Mouse (Mus musculus): ENCODE measurements around the gene Tymp.

Tymp gene

DNA sequence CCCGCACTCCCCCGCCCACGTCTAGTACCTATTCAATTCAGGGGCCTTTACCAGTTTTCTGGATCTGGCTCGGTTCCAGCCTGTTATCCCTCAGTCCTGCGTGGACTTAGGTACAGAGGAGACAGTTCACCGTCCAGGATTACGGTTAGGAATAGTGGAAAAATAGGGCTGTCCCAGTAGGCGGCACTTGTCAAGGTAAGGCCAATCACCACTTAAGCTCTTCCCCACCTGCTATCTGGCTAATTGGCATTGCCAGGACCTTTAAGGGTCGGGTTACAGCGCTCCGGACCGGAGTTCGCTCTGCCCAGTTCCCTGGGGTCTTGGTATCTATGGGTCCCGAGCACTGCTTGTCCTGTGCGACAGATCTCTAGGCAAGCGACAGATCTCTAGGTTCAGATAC lies at the start of gene Tymp:
Tymp (minus strand) TSS at position 83 of the 400 bp plus-strand sequence.
- DNase-seq (ENCODE audit: extremely low spot score, low read depth, low spot score): no peak

DNA sequence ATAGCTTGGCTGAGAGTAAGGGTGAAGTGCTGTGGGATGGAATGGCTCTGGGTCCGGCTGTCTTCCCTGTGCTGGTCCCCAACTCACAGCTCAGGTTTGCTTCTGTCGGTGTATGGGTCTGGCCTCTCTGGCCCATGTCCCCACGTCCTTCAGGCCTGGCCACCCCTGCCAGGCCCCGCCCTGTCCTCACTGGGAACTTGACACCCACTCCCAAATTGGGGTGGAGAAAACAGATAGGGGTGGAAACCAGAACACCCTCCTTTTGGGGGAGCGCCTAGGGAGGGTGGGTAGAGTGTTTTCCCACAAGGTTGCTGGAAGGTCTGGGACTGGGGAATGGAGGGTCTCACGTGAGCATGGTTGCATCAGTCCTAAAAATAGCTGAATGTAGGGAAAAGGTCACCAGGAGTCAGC lies 48.9 kb upstream of the Tymp start, which contains the start of gene Cpt1b:
Cpt1b (minus strand) TSS at position 153 of the 411 bp plus-strand sequence.
- DNase-seq (ENCODE audit: extremely low spot score, low read depth, low spot score): no peak

DNA sequence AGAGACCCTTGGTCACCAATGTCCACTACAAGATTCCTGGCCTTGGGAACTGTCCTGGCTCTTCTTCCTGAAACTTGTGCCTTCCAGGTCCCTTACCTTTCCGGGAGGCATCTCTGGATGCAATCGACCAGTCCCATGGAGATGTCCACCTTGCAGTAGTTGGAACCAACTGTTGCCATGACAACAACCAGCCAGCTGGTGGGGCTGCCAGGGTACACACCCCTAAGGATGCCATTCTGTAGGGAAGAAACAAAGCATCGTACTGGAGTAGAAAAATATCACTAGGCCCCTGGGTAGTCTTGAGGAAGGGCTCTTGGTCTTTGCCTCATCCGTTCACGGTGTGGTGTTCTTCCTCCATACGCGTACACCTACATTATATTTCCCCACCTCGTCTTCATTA lies 47.8 kb upstream of the Tymp start:
- no peak for DNase-seq (ENCODE audit: extremely low spot score, low read depth, low spot score)

DNA sequence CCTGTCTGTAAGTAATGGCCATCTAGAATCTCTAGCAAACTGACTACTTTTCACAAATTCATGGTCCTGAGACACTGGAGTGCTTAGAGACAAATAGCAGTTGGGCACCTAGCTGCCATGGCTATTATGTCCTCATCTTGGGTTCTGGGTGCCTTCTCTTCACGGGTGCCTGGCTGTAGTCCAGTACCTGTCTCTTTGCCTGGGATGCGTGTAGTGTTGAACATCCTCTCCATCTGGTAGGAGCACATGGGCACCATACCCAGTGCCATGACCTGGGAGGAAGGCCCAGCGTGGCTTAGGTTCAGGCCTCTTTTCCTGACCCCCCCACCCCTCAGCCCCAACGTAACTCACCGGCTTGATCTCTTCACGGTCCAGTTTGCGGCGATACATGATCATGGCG lies 45.1 kb upstream of the Tymp start:
- no peak for DNase-seq (ENCODE audit: extremely low spot score, low read depth, low spot score)

DNA sequence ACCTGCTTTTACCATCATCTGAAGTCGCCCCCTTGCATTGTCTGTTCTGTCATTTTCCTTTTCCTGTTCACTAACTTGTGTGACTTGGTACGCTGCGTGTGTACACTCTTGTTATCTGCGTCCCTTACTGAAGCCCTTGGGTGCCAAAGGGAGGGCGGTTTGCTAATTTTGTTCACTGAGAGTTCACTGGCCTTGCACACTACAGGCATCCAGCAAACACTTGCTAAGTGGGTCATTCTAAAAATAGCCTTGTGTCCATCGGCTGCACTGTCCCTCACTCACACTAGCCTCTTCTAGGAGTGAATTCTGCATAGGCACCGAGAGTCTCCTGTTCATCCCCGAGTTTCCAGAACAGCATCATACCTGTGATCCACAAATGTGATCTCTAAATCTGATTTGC lies 38.4 kb upstream of the Tymp start:
- DNase-seq (ENCODE audit: extremely low spot score, low read depth, low spot score): no peak

DNA sequence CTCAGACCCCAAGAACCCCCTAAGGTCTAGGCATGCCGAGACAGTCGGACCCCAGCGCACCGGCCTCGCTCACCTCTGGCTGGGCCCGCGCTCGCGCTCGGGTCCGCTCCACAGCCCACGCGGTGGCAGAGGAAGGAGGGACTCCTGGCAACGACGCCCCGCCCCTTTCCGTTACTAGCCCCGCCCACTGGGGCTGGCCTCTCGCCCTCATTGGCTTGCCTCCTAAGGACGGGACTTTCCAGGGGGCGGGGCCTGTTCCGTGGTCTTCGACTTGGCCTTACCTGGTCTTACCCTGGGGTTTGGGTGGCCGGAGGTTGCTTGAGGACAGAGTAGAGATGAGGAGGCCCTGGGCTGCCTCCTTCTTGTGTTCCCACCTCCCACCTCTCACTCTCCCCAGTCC lies 33.3 kb upstream of the Tymp start, which contains the start of gene Syce3:
Syce3 (minus strand) TSS at position 386 of the 400 bp plus-strand sequence.
- DNase-seq (ENCODE audit: extremely low spot score, low read depth, low spot score): no peak

DNA sequence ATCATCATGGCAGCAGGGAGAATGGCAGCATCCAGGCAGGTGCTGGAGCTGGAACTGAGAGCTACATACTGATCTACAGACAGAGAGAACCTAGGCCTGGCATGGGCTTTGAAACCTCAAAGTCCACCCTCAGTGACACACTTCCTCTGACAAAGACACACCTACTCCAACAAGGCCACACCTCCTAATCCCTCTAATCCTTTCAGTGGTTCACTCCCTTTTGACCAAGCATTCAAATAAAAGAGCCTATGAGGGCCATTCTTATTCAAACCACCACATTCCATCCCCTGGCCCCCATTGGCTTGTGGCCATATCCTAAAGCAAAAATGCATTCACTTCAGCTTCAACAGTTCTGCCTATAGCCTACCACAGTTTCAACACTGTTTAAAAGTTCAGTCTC lies 29.9 kb upstream of the Tymp start:
- no peak for DNase-seq (ENCODE audit: extremely low spot score, low read depth, low spot score)

DNA sequence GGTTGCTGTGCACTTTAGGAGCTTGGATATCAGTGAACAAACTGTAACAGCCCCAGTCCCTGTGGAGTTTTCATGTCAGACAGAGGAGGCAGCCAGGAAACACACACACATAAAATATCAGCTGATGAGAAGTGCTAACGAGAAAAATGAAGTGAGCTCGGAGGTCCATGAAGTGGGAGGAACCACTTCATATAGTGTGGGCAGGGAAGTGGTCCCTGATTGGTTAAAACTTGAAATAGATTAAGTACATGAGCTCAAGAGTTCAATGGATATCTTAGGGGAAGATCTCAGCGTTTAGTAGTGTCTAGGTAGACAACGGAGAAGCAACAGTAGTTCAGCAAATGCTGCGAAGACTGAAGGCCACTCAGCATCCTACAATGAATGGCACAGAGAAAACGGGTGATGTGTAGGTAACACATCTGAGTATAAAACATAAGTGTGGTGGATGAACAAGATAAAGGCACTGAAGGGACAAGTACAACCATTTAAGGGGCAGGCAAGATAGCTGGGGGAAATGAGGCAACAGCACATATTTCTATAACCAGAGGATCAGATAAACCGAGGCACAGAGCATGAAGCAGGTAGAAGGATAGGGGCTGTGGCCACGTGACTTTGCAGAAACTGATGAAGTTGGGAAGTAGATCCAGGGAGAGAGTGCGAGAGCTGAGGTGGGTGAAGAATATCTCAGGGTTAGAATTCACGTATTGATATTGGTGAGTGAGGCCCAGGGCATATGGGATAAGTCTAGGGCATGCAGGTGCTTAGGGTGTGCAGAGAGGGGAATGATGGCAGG lies 28.2 kb upstream of the Tymp start:
- no peak for DNase-seq (ENCODE audit: extremely low spot score, low read depth, low spot score)

DNA sequence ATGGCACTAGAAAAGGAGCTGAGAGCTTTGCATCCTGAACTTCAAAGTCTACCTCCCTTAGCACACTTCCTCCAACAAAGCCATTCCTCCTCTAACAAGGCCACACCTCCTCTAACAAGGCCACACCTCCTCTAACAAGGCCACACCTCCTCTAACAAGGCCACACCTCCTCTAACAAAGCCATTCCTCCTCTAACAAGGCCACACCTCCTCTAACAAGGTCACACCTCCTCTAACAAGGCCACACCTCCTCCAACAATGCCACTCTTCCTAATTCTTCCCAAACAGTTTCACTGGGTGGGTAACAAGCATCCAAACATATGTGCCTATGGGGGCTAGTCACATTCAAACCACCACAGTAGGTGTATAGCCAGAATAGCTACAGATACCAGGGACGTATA lies 25.6 kb upstream of the Tymp start:
- DNase-seq (ENCODE audit: extremely low spot score, low read depth, low spot score): no peak

DNA sequence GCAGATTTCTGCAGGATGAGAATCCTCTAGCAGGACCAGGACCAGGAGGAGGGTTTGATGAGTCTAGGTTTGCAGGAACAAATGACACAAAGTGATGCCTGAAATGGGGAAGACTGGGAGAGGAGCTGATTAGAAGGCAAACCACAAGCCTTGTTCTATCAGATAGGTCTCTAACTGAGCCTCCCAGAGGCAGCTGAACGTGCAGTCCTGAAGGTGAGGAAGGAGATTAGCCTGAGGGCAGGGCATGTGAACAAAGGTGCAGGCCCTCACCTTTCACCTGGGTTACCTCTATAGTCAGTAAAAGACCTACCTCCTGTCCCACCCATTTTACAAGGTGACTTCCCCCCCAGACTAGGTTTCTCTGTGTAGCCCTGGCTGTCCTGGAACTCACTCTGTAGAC lies 22.9 kb upstream of the Tymp start:
- no peak for DNase-seq (ENCODE audit: extremely low spot score, low read depth, low spot score)

DNA sequence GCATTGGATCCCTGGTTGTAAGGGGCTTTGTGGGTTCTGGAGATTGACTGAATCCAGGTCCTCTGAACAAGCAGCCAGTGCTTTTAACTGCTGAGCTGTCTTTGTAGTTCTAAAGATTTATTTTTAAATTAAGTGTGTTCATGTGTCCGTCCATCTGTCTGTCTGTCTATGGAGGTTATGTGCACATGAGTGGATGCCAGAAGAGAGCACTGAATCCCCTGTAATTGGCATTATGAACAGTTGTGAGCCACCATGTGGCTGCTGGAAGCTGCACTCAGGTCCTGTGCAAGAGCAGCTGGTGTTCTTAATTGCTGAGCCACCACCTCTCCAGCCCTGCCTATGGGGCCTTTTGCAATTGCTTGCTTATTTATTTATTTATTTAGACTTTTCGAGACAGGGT lies 21.3 kb upstream of the Tymp start:
- DNase-seq (ENCODE audit: extremely low spot score, low read depth, low spot score): no peak

DNA sequence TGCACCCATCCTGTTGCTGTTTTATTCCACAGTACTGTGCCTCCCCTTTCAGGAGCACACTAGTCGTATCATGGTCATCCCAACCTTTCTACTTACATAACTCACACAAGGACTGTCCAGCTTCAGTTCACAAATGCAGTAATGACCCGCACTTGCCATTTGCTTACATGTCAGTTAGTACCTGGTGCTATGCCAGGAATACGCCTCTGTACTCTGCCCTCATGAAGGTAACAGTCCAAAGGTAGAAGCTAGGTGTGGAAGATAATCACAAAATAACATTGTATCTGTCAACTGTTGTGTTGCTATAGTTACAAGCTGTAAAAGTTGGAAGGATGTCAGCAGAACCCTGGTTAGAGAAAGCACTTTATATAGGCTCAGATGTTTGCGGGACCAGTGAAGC lies 20.0 kb upstream of the Tymp start:
- DNase-seq (ENCODE audit: extremely low spot score, low read depth, low spot score): no peak

DNA sequence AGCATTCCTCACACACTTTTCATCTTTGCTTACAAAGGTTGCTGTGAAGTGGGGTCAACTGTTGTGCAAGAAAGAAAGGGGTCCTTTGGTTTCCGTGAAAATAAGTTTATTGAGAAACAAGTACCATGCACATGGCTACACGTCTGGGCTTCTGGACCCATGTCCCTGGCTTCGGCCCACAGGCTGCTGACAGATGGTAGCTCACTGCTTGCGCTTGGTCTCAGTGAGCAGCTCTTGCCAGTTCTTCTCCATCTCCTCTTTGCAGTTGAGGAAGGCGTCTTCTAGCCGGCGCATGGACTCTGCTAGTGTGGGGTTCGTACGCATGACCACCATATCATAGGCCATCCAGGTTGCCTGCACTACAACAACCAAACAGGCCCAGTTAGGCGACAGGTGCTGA lies 13.2 kb upstream of the Tymp start:
- DNase-seq (ENCODE audit: extremely low spot score, low read depth, low spot score): no peak

DNA sequence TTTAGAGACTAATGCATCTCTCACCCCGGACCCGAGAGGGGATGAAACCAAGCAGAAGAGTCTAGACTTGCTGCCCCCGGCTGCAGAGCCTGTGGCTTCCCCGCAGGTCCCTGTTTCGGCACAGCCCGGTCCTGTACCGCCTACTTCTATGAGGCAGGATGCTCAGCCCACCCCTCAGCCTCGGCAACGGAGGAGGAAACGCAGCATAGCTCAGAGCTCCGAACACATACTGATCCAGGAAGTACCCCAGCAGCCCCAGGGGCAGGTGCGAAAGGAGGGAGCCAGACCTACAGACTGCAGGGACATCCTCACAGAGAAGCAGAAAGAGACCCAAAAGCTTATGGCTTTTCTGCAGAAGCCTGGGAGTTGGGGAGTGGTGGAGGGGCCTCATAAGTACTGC lies 10.3 kb upstream of the Tymp start:
- no peak for DNase-seq (ENCODE audit: extremely low spot score, low read depth, low spot score)

DNA sequence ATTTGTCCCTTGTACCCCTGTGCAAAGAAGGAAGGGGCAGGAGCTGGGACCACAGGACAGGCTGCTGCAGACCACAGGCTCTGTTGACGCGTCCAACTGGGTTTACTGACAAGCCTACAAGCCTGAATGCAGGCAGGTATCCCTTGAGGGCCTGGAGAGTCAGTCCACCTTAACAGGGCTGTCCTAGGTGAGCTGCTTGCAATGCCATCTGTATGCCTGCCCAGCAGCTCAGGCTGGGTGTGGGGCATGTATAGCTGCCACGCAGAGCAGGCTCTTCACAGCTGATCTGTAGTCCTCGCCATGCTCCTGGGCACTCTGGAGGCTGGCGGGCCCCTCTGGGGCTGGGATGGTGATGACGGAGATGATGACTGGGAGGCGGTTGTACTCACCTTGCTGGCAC lies 7.8 kb upstream of the Tymp start, which contains the start of gene Klhdc7b:
Klhdc7b (plus strand) TSS at position 301 of the 400 bp plus-strand sequence.
- no peak for DNase-seq (ENCODE audit: extremely low spot score, low read depth, low spot score)

DNA sequence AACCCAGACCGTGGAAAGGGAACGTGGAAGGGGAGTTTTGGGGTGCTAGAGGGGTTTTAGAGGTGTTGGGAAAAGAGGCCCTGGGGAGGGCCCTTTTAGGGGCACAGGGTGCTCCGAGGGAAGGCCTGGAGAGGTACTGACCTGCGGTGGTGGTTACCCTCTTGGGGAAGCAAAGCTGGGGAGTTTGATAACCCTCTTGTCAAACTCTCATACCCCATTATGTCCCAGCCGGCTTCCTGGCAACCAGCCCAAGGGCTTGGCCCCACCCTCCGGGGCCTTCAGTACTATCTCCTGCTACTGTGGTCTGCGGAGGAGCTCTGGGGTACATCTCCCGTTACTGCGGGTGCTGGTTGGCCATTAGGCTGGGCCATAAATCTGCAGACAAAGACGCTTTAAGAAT lies 2.6 kb upstream of the Tymp start:
- no peak for DNase-seq (ENCODE audit: extremely low spot score, low read depth, low spot score)

DNA sequence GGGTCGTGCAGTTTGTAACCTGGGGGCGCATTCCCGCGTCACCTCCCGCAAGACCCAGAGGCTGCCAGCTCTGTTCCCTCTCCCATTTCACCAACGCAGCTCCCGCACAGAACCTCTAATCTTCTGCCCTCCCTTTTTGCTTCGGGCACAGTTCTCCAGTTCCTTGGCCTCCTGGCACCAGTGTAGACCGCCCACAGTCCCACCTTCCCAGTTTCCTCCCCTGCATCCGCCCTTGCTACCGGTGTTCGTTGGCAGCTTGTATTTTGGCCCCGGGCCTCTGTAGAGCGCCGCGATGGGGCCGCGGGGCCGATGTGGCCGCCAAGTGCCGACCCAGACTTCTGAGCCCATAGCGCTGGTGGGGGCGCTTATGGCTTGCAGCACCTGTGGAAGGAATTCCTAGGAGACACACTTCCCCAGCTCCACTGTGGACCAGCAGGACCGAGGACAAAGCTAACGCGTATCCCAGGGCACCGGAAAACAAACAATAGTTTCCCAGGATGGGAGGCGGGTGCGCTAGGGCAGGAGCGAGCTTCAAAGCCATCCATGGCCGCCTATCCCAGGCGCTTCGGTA lies 2.1 kb upstream of the Tymp start, which contains the start of gene Odf3b:
Odf3b (minus strand) TSS at position 452 of the 571 bp plus-strand sequence.
- DNase-seq (ENCODE audit: extremely low spot score, low read depth, low spot score): no peak

DNA sequence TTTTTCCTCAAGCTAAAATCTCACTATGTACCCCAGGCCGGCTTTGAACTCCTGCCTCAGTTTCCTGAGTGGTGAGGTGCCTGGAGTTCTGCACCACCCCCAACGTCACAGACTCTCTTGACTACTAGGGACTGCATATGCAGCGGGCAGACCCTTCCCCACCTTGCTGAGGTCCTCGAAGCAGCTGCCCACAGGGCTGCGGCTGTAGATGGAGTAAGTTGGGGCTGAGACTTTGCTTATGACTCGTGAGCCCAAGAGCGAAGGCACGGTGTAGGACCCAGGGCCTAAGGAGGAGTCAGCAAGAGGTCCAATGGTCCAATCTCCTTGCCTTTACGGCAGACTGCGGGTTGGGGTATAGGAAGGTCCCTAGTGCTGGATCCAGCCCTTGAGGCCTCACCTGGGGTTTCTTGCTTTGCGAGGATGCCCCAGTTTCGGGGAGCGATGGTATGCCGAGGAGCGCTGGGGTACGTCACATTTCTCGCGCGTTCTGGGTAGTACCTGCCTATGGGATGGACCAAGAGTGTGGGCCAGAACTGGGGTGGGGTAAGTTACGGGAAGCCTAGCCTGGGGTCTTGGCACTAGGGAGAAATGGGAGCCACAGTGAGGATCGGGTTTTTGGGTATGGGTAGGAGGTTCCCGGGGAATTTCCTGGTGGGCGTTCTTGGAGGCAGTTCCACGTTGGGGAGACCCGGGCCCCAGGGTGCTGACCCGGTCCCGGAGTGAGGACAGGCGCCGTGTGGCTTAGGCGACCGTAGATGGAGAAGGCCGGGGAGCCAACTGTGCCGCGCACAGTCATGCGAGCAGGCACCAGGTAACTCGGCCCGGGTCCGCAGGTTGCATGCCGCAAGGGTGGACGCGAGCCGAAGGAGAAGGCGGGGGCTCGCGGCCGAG lies 1.3 kb upstream of the Tymp start:
- DNase-seq (ENCODE audit: extremely low spot score, low read depth, low spot score): no peak

DNA sequence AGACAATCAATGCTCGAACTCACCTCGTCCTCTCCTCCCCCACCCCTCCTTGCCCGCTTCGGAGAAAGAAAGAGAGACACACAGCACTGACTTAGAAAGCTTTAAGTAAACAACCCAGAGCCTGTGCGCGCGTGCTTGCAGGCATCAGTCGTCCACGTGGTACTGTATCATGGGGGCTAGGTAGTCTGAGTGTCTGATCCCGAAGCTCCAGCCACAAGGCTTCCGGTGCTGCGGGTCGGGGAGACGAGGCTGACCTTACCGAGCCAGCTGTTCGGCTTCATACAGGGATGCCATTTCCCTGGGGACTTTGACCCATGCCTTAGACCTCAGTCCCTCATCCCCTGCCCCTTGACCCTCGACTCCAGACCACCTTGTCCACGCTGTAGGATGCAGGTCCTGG lies 523 bp upstream of the Tymp start:
- no peak for DNase-seq (ENCODE audit: extremely low spot score, low read depth, low spot score)

DNA sequence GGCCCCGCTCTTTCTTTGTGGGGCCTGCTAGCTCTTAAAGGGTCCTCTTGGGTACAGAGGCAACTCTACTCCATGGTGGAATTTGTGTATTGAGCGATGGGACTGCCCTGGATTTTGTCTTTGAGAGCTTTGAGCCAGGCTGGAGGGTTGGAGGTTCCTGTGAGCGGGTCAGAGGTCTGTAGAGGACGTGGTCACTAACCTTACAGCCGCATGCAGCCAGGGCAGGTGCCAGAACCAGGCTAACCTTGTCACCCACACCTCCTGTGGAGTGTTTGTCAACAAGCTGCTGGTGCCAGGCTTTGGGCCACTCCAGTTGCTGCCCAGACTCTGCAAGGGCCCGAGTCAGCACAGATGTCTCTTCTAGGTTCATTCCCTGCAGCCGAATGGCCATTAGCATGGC lies 799 bp downstream of the Tymp start:
- DNase-seq (ENCODE audit: extremely low spot score, low read depth, low spot score): no peak

DNA sequence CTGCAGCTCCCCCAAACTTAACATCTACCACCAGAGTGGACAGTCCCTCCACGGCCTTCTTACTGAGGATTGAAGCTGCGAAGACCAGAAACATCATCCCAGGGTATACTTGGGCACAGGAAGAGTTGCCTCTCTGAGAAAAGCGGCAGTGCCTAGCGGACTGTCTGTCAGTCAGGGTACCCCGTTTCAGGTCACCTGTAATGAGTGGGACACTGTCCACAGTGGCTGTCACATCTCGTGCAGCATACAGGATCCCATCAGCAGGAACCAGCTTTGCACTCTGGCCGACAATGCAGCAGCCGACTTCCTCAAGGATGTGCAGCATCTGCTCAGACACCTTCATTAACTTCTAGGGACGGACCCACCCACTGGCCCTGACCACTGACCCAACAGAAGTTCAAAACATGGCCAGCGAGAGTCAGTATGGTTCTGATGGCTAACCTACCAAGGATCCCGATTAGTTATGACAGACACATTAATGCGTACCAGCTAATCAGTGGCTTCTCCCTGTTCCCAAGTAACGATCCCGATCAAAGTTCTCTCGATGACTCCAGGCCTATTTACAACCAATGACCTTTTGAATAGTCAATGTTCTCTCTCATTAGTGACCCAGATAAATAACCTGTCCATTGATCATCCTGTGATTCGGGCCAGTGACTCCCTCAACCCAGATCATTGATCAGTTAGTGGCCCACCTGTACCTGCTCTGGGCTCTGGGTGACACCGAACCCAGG lies 1.9 kb downstream of the Tymp start:
- DNase-seq (ENCODE audit: extremely low spot score, low read depth, low spot score): no peak
